Mouse (Mus musculus): ENCODE data around the gene Slc10a7. TPM values are rescaled to one million over a fixed set of nuclear protein-coding genes. Genes with fewer than 3 reads are reported as not detected.

Slc10a7 gene
- total and polyA plus RNA-seq, 2 experiments from 2014 or later, result 5.7 to 11.8 TPM

DNA sequence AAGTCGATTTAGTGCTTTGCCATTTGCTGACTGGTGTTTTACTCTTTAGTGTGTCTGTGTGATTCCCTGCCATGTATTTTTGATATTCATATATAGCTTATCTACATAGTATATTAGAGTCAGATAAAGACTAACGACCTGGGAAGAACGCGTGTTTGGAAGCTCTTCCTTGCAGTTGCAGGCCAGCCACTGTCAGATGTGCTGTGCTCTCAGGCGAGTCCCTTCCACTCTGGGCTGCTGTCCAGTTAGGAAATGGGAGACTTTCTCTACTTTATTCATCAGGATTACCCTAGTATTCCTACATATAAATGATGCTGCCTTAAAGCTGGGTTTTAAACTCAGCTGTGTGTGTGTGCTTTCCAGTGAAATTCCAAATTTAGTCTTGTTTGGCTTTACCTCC, 55.1 kb downstream of the Slc10a7 start:
- Histone ChIP-seq H3K4me1 (ENCODE audit: insufficient read depth) (no peaks in the 10 kb centered on the region), H3K36me3 (ENCODE audit: insufficient read depth) (no peaks in the 10 kb centered on the region; the same call in 1 of the 2 replicates), H3K9ac (no peak overlapping the region), H3K27ac (ENCODE audit: low read depth, low read length) (no peak overlapping the region), H3K9me3 (ENCODE audit: low read length) (no peaks in the 10 kb centered on the region), H3K4me3 (ENCODE audit: low read depth, low read length) (no peak overlapping the region), H3K27me3 (ENCODE audit: insufficient read depth, low read length) (no peaks in the 10 kb centered on the region), H3K4me2 (ENCODE audit: low read depth) (no peak overlapping the region)
- 83% methylated on average over 5 of the region's 5 CpGs for WGBS
- TF ChIP-seq CTCF (IDR thresholded peaks at IDR 0.05; ENCODE audit: low read depth), result no peak
- no peak for DNase-seq
- no peak for ATAC-seq

DNA sequence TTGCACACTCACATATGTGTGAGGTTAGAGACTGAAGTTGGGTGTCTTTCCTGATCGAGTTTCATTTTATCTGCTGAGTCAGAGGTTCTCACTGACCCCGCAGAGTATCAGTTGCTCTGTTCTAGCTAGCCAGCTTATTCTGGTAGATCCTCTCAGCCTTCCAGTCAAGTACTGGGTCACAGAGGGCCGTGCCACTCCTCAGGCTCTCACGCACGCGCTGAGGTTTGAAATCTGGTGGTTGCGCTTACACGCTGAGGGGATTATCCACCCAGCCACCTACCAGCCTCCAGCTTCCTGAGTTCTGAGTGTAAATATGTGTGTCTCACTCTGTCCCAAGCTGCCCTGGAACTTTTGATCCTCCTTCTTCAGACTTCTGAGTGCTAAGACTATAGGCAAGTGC, 59.0 kb downstream of the Slc10a7 start:
- DNase-seq, result no peak
- no peak for ATAC-seq
- H3K27ac ChIP-seq (ENCODE audit: low read depth, low read length), result no peak overlapping the region
- no peak overlapping the region for H3K4me2 ChIP-seq (ENCODE audit: low read depth)
- H3K9me3 ChIP-seq (ENCODE audit: low read length), result no peaks in the 10 kb centered on the region
- WGBS, result 81% methylated on average over 8 of the region's 8 CpGs
- H3K4me3 ChIP-seq (ENCODE audit: low read depth, low read length), result no peak overlapping the region
- TF ChIP-seq CTCF (IDR thresholded peaks at IDR 0.05; ENCODE audit: low read depth), result no peak
- no peaks in the 10 kb centered on the region for H3K4me1 ChIP-seq (ENCODE audit: insufficient read depth)
- H3K9ac ChIP-seq, result no peak overlapping the region
- H3K27me3 ChIP-seq (ENCODE audit: insufficient read depth, low read length), result no peaks in the 10 kb centered on the region
- H3K36me3 ChIP-seq (ENCODE audit: insufficient read depth), result no peaks in the 10 kb centered on the region

DNA sequence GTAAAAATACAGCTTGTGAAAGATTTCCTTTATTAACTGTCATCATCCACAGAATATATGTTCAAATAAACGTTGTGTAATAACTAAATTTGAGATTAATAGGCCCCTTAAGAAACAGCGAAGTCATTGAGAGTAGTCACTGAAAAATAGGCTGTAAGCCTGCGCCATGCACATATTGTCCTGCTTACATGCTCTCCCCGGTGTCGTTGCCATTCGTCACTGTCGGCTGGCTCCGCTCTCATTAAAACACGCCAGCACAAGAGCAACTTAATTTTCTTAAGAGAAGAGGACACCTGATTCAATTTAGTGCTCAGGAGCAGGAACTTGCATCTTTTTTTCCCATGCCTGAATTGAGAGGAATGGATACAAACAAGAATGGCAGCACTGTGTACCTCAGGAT, 62.4 kb downstream of the Slc10a7 start:
- Histone ChIP-seq H3K9me3 (ENCODE audit: low read length) (no peaks in the 10 kb centered on the region), H3K27me3 (ENCODE audit: insufficient read depth, low read length) (no peaks in the 10 kb centered on the region), H3K36me3 (ENCODE audit: insufficient read depth) (no peaks in the 10 kb centered on the region), H3K4me2 (ENCODE audit: low read depth) (no peak overlapping the region), H3K9ac (no peak overlapping the region), H3K27ac (ENCODE audit: low read depth, low read length) (no peak overlapping the region), H3K4me1 (ENCODE audit: insufficient read depth) (no peaks in the 10 kb centered on the region), H3K4me3 (ENCODE audit: low read depth, low read length) (no peak overlapping the region)
- WGBS, result 41% methylated on average over 9 of the region's 9 CpGs
- no peak for ATAC-seq
- no peak for TF ChIP-seq CTCF (IDR thresholded peaks at IDR 0.05; ENCODE audit: low read depth)
- DNase-seq, result no peak

DNA sequence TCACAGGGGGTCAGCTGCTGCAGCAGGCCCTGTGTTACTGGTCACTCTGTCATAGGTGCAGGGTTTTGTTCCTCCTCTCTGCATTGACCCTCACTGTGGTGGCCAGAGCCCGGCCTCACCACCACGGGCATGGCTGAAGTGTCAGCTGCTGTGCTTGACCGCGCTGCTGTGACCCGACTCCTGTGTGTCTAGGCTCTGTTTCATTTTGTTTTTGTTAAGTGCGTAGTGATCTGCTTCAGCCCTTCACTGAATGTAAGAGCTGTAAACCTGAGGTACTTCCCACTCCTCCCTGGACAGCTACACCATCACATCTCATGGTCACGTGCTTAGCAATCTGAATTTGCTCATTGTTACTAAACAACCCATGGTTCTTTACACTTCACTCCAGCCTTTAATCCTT, 65.1 kb downstream of the Slc10a7 start:
- no peaks in the 10 kb centered on the region for H3K9me3 ChIP-seq (ENCODE audit: low read length)
- no peak overlapping the region for H3K4me2 ChIP-seq (ENCODE audit: low read depth)
- no peak for DNase-seq
- no peak overlapping the region for H3K4me3 ChIP-seq (ENCODE audit: low read depth, low read length)
- H3K27ac ChIP-seq (ENCODE audit: low read depth, low read length), result no peak overlapping the region
- no peak for ATAC-seq
- no peak overlapping the region for H3K9ac ChIP-seq
- H3K36me3 ChIP-seq (ENCODE audit: insufficient read depth), result no peaks in the 10 kb centered on the region
- TF ChIP-seq CTCF (IDR thresholded peaks at IDR 0.05; ENCODE audit: low read depth), result no peak
- H3K27me3 ChIP-seq (ENCODE audit: insufficient read depth, low read length), result no peaks in the 10 kb centered on the region
- 89% methylated on average over 7 of the region's 7 CpGs for WGBS
- 0 out of 2 replicates have a peak, but pooled peaks cover 4% of the 10 kb centered on the region for H3K4me1 ChIP-seq (ENCODE audit: insufficient read depth)

DNA sequence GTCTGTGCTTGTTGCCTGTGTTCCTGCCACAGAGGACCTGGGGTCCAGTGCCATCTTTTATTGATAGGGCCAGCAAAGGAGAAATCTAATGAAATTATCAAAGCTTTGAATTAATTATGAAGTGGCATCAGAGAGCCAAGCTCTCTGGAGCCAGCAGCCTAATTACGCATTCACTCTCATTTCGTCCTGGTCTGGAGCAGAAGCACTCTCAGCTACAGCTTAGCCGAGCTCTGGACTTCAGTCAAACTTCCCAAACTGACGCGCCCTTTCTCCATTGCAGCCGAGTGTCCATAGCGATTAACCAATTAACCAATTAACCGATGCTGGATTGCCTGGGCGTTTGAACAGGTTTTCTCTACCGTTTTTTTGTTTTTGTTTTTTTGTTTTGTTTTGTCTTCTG, 68.4 kb downstream of the Slc10a7 start:
- no peaks in the 10 kb centered on the region for H3K36me3 ChIP-seq (ENCODE audit: insufficient read depth)
- H3K4me1 ChIP-seq (ENCODE audit: insufficient read depth), result 0 out of 2 replicates have a peak, but pooled peaks cover 4% of the 10 kb centered on the region
- DNase-seq (no peak), ATAC-seq (no peak)
- H3K9ac ChIP-seq, result no peak overlapping the region
- H3K9me3 ChIP-seq (ENCODE audit: low read length), result no peaks in the 10 kb centered on the region
- 21% methylated on average over 10 of the region's 10 CpGs for WGBS
- H3K27me3 ChIP-seq (ENCODE audit: insufficient read depth, low read length), result no peaks in the 10 kb centered on the region
- H3K27ac ChIP-seq (ENCODE audit: low read depth, low read length), result no peak overlapping the region
- no peak overlapping the region for H3K4me3 ChIP-seq (ENCODE audit: low read depth, low read length)
- TF ChIP-seq CTCF (IDR thresholded peaks at IDR 0.05; ENCODE audit: low read depth), result no peak
- H3K4me2 ChIP-seq (ENCODE audit: low read depth), result no peak overlapping the region

DNA sequence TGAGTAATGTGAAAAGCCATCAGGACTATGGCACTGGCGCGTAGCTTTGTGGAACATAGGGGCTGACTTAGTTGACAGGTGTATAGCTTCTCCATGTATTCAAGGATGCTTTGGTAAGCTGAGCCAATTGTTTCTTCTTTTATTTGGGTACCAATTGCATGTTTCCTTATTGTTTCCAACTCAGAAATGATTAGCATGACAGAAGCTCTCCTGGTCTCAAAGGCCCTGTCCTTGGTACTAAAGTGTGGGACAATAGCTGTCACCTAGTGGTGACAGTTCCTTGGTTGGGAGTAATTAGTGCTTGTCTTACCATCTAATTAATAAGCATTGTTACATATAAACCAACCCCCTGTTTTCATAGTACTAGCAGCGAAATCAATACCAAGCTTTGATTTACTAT, 68.9 kb downstream of the Slc10a7 start:
- no peak overlapping the region for H3K4me2 ChIP-seq (ENCODE audit: low read depth)
- no peak for TF ChIP-seq CTCF (IDR thresholded peaks at IDR 0.05; ENCODE audit: low read depth)
- DNase-seq, result no peak
- no peaks in the 10 kb centered on the region for H3K36me3 ChIP-seq (ENCODE audit: insufficient read depth)
- no peaks in the 10 kb centered on the region for H3K27me3 ChIP-seq (ENCODE audit: insufficient read depth, low read length)
- H3K9me3 ChIP-seq (ENCODE audit: low read length), result no peaks in the 10 kb centered on the region
- 26% methylated on average over 3 of the region's 3 CpGs for WGBS
- no peak overlapping the region for H3K4me3 ChIP-seq (ENCODE audit: low read depth, low read length)
- no peak for ATAC-seq
- H3K9ac ChIP-seq, result no peak overlapping the region
- 0 out of 2 replicates have a peak, but pooled peaks cover 4% of the 10 kb centered on the region for H3K4me1 ChIP-seq (ENCODE audit: insufficient read depth)
- no peak overlapping the region for H3K27ac ChIP-seq (ENCODE audit: low read depth, low read length)

DNA sequence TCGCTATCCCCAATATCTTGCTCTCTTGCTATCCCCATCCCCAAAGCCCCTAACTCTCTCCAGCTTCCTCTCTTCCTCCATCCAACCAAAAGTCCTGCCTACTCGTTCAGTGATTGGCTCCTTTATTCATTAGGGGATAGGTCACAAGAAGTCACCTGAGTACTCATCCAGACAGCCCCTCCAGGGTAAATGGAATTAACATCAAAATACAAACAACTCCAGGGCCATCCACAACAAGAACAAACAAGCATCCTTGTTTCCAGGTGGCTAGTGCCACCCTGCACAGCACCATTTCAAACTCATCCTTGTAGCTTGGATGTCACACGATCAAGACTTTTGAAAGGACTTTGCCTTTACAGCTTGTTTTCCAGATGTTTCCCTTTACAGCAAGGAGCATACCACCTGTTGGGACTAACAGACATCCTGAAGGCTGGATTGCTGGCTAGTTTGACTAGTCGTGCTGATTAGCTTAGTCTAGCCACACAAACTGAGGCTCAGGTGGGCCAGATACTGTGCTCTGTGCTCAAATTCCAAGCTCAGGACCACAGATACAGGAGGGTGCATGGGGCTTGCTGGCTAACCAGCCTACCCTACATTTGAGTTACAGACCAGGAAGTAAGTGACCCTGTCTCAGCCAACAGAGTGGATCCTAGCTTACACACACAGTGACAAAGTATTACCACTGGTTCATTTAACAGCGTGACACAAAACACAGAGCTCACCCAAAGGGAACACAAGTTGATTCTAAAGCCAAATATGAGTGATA, 75.0 kb downstream of the Slc10a7 start:
- Histone ChIP-seq H3K4me1 (ENCODE audit: insufficient read depth) (no peaks in the 10 kb centered on the region), H3K4me2 (ENCODE audit: low read depth) (no peak overlapping the region), H3K9me3 (ENCODE audit: low read length) (no peaks in the 10 kb centered on the region), H3K9ac (no peak overlapping the region), H3K27ac (ENCODE audit: low read depth, low read length) (no peak overlapping the region), H3K36me3 (ENCODE audit: insufficient read depth) (no peaks in the 10 kb centered on the region), H3K27me3 (ENCODE audit: insufficient read depth, low read length) (no peaks in the 10 kb centered on the region), H3K4me3 (ENCODE audit: low read depth, low read length) (no peak overlapping the region)
- WGBS, result 80% methylated on average over 5 of the region's 5 CpGs
- DNase-seq (no peak), ATAC-seq (no peak)
- TF ChIP-seq CTCF (IDR thresholded peaks at IDR 0.05; ENCODE audit: low read depth), result no peak
